Mouse (Mus musculus) mouse trophoblast stem cell (cell line): Measurements from ENCODE around the gene Stab1.

Experiments
- in situ Hi-C, 2 experiments: fragments of 300-500 bp; cut with MseI, MboI; formaldehyde crosslinking; loops; 2 replicates in 1 of 2; 3 replicates in 1 of 2; pipeline ENCODE4 v1.15.1; 2025

The Stab1 gene

DNA sequence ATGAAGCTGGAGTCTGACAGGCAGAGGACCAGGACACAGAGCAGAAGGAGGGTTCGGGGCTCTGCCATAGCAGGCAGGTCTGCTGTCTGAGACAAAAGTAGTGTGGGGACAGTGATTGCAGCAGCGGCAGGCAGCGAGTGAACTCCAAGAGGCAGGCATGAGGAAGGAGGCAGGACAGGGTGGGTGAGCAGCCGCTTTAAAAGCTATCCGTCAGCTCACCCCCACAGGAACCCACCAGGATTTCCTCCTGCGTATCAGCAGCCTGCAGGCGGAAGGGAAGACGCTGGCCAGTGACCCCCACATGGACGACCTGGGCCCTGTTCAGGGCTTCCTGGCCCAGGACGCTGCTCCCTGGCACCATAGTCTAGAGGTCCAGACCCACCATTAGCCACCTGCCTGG, at the start of gene Stab1:
Stab1 (minus strand) TSS at position 217 of the 400 bp plus-strand sequence.
- in situ Hi-C loops = no loop called here

DNA sequence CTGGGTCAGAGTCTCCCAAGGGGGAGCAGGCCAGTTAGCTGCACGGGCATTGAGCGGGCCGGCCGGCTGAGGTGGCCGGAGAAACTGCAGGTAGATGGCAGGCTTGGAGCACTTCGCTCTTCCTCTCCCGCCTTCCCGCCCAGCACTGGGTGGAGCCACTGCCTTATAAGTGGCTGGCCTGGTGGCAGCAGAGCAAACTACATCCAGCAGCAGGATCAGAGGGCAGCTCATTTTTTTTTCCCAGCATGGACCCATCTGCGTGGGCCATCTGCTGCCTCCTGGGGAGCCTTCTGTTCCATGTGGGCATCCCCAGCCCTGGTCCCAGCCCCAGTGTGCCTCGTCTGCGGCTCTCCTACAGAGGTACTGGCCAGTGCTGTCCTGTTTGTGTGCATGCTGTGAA, 49.2 kb upstream of the Stab1 start, which contains the start of gene Sema3g:
Sema3g (plus strand) TSS at position 195 of the 400 bp plus-strand sequence.
- in situ Hi-C loops = no loop called here

DNA sequence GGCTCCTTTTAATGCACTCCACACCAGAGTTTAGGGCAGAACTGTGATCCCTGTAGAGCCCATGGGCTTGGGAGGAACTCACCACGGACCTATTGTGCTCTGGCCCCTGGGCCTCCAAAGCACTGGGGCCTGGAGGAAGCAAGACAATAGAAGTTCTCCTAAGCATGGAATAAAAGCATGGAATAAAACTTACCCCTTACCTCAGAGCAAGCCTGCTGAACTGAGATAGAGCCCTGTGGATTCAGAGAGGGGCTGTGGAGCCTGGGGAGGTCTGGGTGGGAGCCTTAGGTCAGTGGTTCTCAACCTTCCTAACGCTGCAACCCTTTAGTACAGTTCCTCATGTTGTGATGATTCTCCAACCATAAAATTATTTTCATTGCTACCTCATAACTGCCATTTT, 48.4 kb upstream of the Stab1 start, which contains the start of gene Nisch:
Nisch (minus strand) TSS at position 101 of the 400 bp plus-strand sequence.
- in situ Hi-C loops = no loop called here

DNA sequence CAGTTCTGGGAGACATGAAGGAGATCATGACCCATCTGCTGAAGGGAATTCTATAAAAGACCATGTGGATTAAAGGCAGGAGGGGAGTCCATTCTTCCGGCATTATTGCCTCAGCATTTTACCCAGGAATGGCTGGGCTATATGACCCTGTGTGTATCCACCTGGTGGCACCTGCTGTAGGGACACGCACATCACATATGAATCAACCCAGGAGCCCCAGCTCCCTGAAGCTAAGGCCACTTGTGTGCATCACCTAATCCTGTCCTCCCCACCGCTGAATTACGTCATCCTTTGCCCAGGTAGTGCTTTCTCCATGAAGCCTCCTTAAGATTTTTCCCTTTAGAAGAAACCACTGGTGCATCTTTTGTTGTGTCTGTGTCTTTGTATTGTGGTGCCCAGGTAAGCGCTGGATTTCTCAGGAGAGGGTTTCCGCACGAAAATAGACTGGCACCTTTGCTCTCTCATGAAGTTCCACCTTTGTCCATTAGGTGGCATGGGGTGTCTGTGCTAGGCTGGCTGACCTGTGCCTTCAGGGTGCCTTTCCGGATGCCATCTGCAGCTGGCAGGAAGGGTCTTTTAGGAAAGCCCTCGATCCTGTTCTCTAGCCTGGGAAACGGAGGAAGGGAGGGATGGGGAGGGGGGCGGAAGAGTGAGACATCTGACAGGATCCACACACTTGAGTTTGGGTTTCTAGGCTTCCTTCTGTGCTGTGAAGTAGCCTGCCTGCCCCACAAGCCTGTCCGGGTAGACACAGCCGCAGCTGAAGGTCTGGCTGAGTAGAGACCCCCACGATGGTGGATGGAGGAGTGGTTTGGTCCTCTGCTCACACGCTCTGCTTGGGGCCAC, 46.9 kb upstream of the Stab1 start:
- in situ Hi-C loops = no loop called here

DNA sequence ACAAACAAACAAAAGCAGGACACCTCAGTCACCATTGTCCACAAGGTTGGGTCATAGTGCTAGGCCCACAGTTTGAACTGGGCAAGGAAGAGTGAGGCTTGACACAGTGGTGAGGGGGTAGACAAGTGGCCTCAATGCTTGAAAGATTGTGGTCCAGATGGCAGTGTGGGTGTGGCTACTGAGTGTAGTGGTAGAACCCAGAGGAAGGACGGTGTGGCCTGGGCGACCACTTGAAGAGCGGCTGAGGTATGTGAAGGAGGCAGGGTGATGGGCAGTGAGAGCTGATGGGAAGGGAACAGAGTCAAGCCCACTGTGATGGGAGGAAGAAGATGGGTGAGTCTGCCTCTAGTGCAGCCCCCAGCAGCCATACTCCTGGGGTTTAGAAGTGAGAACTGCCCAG, 46.2 kb upstream of the Stab1 start:
- in situ Hi-C loops = no loop called here

DNA sequence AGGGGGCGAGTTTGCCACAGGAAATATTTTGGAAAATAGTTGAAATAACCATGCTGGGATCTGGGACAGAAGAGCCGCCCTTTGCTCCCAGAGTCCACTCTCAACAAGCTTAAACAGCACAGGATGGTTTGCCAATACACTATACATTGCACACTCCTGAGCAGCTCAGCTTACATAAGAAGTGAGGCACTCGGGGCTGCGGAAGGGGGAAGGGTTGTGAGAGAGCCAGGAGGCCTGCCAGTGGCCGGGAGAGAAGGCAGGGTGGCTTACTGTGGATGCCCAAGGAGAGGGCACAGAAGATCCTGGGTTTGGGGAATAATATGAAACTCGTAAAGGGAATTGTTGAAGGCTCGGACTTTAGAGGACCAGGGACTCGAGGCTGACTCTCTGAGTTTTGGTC, 45.4 kb upstream of the Stab1 start:
- in situ Hi-C loops = no loop called here

DNA sequence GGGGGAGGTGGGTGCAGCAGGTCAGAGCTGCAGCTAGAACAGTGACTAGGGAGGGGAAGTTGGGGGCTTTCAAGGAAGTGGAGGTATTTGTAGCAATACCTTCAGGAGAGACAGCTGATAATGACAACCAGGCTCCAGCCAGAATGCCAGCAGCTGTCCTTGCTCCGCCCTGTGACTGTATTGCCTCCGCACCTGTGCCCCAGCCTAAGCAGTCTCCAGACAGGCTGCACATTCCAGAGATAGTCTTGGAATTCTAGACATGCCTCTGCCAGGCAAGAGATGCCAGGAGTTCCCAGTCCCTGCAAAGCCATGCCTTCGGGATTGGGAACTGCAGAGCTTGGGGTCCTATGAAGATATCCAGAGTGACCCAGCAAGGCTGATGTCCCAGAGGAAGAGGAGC, 44.1 kb upstream of the Stab1 start:
- in situ Hi-C loops = no loop called here

DNA sequence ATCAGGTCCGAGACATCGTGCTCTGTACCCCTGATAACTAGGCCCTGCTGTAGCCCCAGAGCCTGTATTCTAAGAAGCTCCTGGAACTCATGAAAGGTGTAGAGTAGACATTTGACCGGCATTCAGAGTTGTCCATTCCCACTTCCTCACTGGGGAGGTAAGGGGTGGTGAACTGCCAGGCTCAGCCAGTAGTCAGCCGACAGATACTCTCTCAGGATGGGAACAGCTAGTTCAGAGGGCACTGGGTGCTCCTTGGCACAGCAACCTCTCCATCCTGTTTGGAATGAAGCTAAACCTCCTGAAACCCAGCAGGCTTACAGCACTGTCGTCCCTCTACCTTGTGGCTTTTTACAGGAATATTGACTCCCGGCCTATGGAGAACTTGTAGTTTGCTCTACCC, 43.4 kb upstream of the Stab1 start:
- in situ Hi-C loops = no loop called here

DNA sequence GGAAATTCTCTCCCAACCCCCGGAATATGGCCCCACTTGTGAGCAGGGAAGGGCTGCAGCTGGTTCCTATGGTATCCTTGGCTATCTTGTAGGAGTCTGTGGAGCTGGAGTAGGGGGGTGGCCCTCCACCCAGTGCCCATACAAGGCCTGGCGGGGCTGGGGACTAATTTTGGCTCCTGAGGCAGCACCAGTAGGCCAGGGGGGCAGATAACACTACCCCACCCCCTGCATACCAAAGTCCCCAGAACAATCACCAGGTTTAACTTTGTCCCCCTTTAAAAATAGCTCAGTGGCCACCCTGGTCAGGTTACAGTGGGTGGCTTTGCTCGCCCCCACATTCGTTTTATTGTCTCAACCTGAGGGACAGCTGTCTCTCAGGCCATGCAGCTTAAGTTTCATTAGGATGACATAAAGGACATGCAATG, 40.7 kb upstream of the Stab1 start:
- in situ Hi-C loops = no loop called here

DNA sequence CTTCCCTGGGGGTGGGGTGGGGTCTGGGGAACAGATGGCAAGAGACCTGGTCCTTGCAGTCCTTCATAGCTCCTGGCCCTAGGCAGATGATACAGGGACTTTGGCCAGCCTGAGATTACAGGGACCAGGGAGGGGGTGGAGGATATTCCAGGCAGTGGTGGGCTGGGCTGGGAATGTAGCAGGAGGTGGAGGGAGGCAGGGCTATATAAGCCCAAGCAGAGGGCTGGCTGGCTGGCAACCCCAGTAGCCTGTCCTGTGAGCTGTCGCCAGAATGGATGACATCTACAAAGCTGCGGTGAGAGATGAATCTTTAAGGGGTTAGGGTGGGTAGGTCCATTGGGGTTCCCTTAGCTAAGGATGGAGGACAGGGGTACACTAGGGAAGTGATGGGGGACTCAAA, 39.6 kb upstream of the Stab1 start, which contains the start of gene Tnnc1:
Tnnc1 (plus strand) TSS at position 229 of the 400 bp plus-strand sequence.
- in situ Hi-C loops = no loop called here

DNA sequence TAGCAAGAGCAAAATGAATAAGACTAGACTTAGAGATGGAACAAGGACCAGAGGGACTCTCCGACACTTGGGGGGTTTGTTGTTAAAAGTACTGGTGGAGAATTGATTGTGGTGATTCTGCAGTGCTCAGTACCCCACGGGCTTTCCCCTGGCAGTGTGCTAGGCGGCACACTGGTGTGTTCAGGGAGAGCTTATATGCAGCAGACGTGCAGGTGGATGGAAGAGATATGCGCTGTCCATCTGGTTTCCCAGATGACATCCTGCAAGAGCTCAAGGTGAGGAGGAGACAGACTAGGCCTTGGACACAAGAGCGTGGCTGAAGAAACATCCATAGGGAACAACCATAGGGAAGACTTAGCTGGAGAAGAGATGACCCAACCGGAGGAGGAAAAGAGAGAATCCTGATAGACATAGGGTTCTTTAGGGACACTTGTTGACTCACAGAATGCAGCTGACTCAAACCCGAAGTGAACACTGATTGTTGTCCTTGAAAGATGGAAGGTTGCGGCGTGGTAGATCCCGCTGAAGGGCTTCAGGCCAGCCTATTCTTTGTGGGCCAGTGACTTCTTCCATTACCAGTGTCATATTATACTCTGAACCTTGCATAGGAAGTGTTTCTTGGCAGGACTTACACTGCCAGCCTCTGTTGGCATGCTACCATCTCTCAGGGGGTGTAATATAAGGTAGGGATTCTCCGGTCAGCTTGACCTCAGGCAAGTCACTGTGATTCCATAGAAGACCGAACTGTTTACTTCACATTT, 38.8 kb upstream of the Stab1 start:
- in situ Hi-C loops = no loop called here

DNA sequence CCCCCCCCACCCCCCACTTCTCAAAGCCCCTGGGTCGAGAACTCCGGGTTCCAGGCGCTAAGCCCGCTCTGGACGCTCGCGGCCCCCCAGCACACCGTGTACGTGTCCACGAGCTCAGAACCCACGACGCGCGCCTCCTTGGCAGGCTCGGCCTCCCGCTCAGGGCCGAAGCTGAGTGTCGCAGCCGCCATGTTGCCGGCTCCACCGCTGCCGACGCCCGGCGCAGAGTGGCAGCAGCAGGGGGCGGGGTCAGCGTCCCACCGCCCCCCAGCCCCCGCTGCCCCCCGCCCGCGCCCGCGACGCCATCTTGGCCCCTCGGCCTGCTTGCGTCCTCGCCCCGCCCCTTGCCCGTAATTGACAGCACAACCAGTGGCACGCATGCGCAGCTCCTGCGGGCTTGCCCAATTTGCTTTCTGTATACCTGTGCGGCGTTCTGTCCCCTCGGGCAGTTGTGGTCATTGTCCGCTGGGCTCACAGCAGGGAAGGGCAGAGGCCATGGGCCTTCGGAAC, 38.1 kb upstream of the Stab1 start:
- in situ Hi-C loops = no loop called here

DNA sequence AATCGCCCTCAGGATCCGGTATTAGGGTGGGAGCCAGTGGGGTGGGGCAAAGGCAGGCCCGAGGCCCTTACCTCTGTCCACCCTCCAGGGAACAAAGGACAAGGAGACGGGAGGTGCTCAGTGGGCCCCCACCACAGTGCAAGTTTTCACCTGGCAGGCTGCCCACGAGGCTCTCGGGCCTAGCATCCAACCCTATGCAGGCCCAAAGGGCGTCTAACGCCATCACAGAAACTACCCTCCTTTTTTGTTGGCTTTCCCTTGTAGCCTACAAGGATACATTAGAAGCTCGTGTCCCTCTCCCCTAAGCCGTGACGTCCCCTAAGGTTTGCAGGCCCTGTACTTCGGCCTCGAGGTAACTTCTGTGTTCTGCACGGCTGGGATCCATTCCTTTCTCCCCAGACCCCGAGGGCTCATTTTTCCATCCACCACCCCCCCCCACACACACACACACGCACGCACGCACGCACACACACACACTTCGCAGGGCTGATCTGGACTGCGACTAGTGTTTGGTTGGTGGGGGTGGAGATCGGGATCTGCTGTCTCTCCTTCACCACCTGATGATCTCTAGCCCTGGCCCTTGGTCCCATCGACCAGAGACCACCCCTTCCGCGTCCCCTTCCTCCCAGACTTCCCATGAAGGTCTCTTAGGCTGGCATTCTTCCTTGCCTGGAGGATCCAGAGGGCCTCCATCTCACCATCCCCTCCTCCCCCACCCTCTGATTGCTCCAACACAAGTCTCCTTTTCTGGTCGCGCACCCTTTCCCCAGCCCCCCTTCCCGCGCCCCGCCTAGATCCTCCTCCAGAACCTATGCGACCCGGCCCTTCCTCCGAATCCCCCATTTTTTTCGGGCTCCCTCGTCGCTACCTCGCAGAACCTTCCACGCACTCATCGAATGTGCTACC, 37.4 kb upstream of the Stab1 start:
- in situ Hi-C loops = no loop called here

DNA sequence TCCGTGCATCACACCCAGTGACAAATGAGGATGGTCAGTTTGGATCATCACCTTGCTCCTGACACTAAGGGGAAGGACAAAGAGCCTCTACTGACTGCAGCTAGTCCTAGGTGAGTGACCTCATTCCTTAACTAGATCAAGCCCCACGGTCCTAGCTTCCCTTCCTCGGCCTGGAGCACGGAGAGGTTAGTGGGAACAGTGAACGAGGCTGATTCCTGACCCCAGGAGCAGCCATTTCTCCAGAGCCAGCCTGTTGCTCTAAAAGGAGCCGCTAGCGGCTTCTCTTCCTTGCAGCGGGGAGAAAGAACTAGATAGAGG, 36.8 kb upstream of the Stab1 start:
- in situ Hi-C loops = no loop called here

DNA sequence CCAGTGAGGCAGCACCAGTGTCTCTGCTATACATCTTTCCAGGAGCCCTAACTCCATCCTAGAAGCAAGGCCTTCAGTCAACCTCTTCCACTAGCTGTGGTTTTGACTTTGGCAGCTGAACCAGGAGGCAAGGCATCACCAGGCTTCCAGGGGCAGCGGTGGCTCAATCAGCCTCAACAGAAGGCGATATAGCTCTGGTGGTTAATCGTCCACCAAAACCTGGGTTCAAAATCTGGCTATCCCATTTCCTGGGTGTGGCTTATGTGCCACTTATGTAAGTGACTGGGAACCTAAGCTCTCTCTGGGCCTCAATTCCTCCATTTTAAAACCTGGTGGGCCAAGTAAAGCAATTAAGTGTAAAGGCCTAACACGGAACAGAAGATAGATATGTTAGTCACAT, 36.4 kb upstream of the Stab1 start:
- in situ Hi-C loops = no loop called here

DNA sequence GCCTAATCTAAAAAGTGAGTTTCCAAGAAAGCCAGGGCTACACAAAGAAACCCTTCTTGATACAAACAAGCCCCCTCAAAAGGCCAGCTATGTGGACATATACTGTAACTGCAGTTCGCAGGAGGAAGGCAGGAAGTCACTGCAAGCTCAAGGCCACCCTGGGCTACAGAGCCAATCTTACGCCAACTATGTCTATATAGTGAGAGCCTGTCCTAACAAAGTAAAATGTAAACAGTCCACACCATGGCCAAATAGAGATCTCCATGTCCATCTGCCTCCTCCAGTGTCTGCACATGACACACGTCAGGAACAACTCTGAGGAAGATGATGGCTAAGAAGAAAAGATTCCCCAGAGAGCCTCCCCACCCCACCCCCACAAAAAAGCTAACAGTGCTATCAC, 31.6 kb upstream of the Stab1 start:
- in situ Hi-C loops = no loop called here

DNA sequence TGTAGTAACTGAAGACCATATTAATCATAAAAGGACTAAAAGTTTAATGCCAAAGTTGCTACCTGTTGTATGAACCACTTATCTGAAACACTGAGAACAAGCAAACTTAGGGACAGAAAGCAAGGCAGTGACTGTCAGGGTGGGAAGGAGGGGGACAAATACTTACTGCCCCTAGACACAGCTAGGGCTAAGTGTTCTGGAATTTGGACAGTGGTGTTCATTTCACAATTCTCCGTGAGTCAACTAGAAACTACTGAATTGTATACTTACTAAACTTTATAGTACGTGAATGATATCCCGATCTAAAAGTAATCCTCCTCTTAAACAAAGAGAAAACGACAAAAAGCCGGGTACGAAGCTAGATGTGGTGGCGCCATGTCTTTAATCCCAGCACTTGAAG, 31.2 kb upstream of the Stab1 start:
- in situ Hi-C loops = no loop called here

DNA sequence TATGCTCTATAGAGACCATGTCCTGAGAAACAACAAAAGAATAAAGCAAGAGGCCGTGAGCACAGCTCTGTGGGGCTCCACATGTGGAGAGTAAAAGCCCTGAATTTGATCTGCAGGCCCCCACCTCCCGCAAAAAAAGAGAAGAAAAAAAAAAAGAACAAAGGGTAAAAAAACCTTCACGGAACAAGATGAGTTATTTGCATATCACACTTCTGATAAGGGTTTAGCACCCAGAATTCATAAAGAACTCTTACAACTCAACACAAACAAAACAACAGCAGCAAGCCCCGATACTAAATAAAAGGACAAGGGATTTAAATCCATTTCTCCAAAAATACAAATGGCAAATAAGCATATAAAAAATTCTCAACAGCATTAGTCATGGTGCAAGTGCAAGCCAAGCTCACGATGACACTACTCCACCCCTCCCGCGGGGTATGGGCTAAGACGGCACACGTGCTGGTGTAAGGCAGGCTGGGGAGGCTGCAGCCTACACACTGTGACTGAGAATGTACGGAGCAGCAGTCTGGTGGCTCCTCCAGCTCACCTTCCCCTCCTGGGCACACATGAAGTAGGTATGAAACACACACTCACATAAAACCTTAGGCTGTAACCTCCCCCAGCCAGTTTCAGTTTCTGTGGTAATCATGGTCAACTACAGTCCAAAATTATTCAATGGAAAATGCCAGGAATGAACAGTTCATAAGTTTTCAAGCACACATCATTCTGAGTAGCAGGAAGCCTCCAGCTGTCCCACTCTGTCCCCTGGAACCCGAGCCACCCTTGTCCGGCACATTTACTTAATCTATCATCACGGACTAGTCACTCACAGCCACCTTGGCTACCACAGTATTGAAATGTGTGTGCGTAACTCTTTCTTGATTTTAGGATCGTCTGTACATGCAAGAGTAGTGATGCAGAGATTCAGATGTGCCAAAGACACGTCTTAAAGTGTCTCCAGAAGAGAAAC, 29.4 kb upstream of the Stab1 start:
- in situ Hi-C loops = no loop called here

DNA sequence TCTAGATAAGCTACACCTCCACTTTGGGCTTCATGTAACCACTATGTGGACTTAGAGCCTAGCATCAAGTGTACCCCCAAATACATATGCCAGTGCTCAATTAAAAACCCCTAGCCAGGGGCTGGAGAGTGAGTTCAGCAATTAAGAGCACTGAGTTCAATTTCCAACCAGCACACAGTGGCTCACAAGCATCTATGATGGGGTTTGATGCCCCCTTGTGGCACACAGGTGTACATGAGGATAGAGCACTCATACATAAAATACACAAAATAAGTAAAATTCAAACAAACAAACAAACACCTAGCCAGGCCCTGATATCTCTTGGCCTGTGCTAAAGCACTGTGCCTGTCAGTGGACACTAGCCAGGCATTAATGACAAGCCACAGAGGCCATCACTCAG, 27.5 kb upstream of the Stab1 start:
- in situ Hi-C loops = no loop called here

DNA sequence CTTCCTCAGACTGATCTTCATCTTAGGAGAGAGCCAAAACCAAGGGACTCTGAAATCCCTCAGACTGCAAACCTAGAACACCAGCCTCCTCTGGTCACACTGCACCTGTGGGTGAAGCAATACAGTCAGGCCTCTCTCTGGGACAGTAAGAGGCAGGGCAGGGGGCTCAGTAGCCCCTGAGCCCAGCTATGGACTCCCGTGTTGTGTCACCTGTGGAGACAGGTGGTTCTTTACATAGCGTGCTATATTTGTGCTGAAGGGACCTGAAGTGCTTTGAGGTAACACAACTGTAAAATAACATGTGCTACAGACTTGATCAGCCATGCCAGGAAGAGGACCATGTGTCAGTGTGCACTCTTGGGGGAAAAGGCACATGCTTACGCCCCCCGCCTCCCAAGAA, 27.1 kb upstream of the Stab1 start:
- in situ Hi-C loops = no loop called here
